Mouse (Mus musculus): ENCODE data around the gene Spsb1. TPM values are rescaled to one million over a fixed set of nuclear protein-coding genes. Genes with fewer than 3 reads are reported as not detected.

Spsb1 gene
- total RNA-seq, 2 experiments from 2014 or later, result 21.8 to 52.7 TPM

DNA sequence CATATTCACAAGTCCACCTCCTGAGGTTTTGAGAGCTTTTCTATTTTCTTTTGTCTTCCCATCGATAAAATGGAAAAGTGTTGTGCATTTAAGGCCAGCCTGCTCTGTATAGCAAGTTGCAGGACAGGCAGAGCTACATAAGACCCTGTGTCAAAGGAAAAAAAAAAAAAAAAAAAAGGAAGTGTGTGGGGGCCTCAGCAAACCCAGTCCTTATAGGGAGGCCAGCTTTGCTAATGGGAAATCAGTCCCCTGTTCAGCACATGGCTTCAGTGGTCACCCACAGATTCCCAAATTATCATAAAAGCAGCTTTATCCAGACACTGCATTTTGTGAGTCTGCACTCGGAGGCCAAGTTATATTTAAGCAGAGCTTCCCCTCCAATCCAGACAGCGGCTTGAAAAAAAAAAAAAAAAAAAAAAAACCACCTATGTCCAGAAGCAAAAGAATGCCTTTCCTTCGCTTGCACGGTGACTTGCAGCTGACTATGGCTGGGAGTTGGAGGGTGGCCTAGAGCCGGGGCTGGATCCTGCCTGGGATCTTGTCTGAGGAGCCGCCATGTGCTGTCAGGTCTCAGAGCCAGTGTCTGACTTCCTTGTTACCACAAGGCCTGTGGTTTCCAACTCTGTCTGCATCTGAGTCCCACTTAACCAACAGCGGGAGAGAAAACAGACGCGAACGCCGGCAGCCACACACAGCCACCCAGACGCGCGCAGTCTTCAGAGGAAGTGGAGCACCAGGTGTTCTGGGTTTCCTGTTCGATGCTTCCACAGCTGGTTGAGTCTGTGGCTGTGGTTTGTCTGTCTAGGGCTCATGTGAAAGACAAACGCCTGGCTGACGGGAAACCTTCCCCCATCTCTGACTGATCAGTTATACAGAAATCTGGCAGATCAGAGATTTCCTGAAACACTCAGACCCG lies 98.7 kb downstream of the Spsb1 start:
- peak in 1 of 2 experiments; percentile 16 for DNase-seq

DNA sequence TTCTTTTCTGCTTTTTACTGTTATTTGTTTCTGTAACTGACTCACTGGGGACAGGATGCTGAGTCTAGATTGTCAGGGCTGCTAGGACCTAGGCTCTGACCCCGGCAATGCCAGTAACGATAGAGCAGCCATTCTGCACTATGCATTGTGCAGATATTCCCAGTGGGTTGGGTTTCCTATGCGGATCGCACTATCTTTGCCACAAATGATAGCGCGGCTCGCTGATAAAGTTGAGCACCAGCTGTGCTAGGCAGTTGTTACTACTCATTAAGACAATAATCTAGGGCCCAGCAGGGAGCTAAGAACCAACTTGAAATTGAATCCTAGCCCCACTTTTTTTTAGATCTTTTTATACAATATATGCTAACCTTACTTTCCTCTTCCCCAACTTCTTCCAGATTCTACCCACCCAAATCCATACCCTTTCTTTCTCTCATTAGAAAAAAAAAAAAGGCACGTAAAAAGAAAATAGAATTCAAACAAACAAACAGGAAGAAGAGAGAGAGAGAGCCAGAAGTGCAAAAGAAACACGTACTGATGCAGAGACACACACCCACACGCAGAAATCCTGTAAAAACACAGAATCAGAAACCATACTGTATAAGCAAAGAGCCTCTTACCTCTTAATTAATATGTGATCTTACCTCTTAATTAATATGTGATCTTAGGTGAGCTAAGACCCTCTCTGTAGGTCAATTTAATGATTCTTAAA lies 99.5 kb downstream of the Spsb1 start:
- DNase-seq, result no peak

DNA sequence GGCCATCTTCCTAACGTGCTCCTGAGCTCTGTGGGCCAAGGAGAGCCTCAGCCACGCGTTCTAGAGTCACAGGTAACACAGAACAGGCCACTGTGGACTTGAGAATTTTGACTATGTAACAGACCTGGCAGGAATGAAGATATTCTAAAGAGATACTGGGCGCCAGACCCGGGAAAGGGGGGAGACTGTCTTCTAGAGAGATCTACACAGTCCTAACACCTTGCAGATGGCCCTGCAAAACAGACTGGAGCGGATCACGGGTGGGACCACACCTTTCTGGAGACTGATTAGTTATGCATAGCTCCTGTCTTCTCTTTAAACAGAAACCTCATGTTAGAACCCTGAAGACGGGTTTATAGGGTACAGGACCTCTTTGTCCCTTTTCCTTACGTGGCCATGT lies 100.1 kb downstream of the Spsb1 start:
- DNase-seq, result no peak

DNA sequence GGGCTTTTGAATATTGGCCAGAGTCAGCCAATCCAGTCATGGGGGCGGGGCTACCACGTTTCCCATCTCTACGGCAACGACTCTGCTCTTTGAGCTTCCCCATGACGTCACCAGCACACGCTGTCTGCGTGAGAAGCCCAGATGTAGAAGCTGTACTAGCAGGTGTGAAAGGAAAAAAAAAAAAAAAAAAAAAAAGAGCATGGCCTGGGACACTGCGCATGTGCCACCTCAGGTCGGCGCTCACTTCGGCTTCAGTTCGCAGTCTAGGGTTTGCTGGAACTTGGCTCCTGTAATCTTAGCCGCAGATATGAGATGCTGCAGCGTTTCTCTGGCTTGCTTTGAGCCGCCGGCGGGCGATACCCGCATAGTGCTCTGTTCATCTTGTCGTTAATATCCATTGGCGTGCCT lies 100.5 kb downstream of the Spsb1 start:
- DNase-seq, result peak; percentile 51 to 71

DNA sequence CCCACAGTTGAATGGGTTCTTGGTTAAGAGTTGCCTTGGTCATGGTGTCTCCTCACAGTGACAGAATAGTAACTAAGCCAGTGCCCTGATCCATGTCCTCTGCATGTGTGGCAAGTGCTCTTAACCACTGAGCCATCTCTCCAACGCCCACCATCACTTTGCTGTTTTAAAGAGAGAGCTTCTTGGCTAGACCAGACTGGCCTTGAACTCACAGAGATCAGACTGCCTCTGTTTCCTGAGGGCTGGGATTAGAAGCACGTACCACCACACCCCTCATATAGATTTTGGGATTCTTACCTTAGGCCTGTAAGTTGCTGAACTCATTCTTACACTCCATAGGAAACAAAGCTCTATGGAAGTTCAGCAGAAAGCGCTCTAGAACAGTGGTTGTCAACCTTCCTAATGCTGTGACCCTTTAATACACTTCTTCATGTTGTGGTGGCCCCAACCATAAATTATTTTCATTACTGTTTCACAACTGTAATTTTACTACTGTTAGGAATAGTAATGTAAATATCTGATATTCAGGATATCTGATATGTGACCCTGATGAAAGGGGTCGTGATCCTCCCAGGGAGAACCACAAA lies 101.1 kb downstream of the Spsb1 start:
- no peak for DNase-seq

DNA sequence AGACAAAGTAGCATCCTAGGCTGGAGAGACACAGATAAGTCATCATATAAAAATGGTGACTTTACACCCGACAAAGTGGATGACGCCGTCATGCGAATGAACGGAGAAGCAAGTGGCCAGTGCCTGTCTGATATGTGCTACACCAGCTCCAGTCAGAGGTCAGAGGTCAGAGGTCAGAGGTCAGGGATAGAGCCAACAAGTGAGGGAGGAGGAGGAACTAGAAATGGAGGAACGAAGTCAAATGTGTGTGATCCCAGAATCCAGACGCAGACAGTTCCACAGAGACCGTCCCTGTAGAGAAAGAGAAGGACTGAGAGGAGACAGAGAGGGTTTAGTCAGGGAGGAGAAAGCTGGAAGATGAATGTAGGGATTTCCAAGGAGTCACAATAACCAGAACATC lies 103.3 kb downstream of the Spsb1 start:
- DNase-seq, result no peak

DNA sequence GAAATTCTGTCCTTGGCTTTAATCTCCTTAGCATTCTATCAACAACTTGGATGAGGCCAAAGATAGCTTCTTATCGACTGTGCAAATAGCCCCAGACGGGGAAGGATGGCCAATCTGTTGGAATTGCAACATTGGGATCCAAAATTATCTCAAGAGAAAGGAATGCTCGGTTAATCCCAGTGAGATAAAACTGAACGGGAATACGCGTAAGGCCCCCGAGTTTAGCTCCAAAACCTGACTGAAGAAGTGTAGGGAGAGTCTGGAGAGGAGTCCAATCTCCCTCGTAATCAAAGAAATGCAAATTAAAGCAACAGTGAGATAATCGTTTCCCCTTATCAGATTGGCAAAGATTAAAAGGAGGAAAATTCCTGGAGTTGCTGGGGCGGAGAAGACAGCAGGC lies 104.2 kb downstream of the Spsb1 start:
- DNase-seq, result no peak

DNA sequence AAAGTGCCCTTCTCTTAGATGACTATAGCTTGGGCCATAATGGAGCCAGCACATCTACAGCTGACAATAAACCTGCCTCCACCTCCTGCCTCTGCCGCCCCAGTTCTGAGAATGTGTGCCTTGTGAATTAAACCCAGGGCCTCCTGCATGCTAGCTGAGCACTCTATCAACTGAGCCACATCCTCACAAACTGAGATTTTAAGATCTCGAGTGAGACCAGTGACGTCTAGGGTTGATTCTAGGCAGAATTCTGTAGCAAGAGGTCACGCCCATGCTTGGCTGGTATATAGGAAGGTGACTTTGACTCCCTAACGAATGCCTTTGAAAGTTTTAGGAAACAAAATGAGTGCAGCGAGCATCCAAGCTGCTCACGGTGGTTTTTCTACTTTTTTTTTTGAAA lies 104.8 kb downstream of the Spsb1 start:
- DNase-seq, result no peak

DNA sequence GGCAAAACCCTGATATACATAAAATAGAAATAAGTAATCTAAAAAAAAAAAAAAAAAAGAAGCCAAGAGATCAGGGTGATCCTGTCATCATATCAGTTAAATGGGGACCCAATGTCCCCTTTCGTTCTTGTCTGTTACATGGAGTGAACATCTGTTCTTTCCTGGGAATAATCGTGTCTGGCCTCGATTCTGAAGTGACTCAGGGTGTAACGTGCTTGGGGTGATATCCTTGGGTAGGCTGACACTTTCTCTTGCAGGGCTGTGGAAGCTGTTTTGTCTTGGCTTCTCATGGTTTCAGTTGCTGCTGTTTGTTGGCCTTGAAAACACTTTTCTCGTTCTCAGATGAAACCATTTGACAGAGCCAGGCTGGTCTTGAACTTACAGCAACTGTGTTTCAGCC lies 105.8 kb downstream of the Spsb1 start:
- DNase-seq, result no peak

DNA sequence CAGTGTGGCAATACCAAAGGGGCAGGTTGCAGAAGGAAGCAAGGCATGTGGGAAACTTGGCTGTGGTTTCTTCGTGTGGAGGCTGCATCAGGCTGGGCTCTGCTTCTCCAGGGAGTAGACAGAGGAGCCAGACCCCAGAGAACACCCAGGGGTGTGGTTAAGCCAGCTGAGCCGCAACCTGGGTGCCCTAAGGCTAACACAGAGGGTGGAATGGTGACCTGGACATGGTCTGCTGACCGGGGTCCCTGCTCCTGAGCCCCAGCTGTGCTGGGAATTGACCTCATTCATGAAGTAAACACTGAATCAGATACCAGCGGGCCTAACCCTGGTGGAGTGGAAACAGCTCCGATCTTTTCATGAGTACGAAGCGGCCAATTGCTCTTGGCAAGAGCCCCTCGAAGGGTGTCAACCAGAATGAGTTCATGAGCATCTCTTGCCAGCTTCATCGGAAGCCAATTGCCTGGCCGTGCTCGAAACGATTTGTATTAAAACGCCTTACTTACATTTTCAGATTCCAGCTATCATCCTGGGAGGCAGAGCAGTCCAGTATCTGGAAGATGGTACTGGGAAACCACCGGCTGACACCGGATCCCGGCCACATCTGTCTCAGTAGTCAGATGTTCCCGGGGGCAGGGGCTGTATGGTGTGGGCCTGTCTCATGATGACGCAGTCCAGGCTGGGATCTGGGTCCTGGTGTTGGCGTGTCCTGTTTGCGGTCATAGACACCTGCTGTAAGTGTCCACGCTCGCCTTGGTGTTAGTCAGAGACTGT lies 107.8 kb downstream of the Spsb1 start:
- DNase-seq, result no peak

Other genes with a start within 250 kb of the Spsb1 start
- gene Tmem201, start 217.0 kb downstream of the Spsb1 start, total RNA-seq (2021), result 10 to 100 TPM; 29.7 to 31.6 TPM
- gene Slc25a33, start 180.8 kb downstream of the Spsb1 start, total RNA-seq (2021), result 10 to 100 TPM; 18.3 to 31.6 TPM
- gene H6pd, start 54.0 kb upstream of the Spsb1 start, total RNA-seq (2021), result 100 to 1,000 TPM; 152 to 160 TPM
- gene Gpr157, start 132.3 kb upstream of the Spsb1 start, total RNA-seq (2021), result 1 to 10 TPM in 1 of 2 experiments, under 1 TPM in 1; 0.99 to 1.9 TPM
- 1 to 10 TPM; 3.7 to 8.5 TPM for gene Slc2a5, start 164.2 kb upstream of the Spsb1 start, total RNA-seq (2021)
- gene Slc2a7, start 193.9 kb upstream of the Spsb1 start, total RNA-seq (2021), result not detected
- gene Car6, start 246.3 kb upstream of the Spsb1 start, total RNA-seq (2021), result 1 to 10 TPM in 1 of 2 experiments, under 1 TPM in 1; 0.79 to 1.6 TPM

Measured in adrenal gland, postnatal 36 days (tissue).